Mouse (Mus musculus) embryonic fibroblast, embryonic 13.5 days (primary cell): Measurements from ENCODE around the gene Ppp1ca.

Experiments used
- CTCF ChIP-seq: IDR thresholded peaks from 2 replicates; pipeline ENCODE4 v1.5.1; 2011; ENCODE audit warnings: mild to moderate bottlenecking, control low read depth, low read length, moderate library complexity, borderline replicate concordance; ENCODE audit not compliant: insufficient read depth
- POLR2A ChIP-seq: IDR thresholded peaks from 2 replicates; pipeline ENCODE4 v1.6.1; 2011; ENCODE audit warnings: low read depth, mild to moderate bottlenecking, control low read depth, low read length, moderate library complexity

GRCm38 (mm10) chr19:4170723-4171392 is 21.0 kb upstream of the Ppp1ca start:
- TF ChIP-seq POLR2A, result no peak
- no peak for TF ChIP-seq CTCF
